33 mouse cellular contexts compared by ENCODE assay signal in genomic region chr11:106187326-106187725, GRCm38 (mm10). TPM values are rescaled to one million over a fixed set of nuclear protein-coding genes. Genes with fewer than 3 reads are reported as not detected.
"Had no signal": no experiment of that assay in that cellular context is flagged by ENCODE, and none has a peak within 500 bp of the region (broad histone marks: within the 10 kb centered on the region; RNA-seq: fewer than 3 reads in every experiment).

No protein-coding gene starts in this region.

- H3K36me3 ChIP-seq: intestine, embryonic 15.5 days had no signal

- H3K9ac ChIP-seq: heart, embryonic 13.5 days; heart, embryonic 15.5 days; hindbrain, embryonic 13.5 days; intestine, embryonic 15.5 days; limb, embryonic 13.5 days; limb, embryonic 15.5 days; liver, embryonic 12.5 days had no signal

- DNase-seq: gastrocnemius, postnatal 10 days; gastrocnemius, postnatal 36 days; heart, adult 11 months; heart, adult 2 months; heart, postnatal 14 days; heart, postnatal 36 days; kidney, adult 18-20 months; kidney, adult 8-10 months; kidney, postnatal 14 days; kidney, postnatal 36 days; layer of hippocampus, adult 9-11 months; layer of hippocampus, postnatal 36 days; left cerebral cortex, postnatal 4 days had no signal

- H3K27ac ChIP-seq: heart, adult 2 months; heart, embryonic 13.5 days; heart, embryonic 15.5 days; hindbrain, embryonic 13.5 days; intestine, embryonic 15.5 days; kidney, postnatal 0 days; limb, embryonic 13.5 days; limb, embryonic 15.5 days; liver, embryonic 12.5 days had no signal

- H3K9me3 ChIP-seq: heart, embryonic 13.5 days; heart, embryonic 15.5 days; hindbrain, embryonic 13.5 days; intestine, embryonic 15.5 days; limb, embryonic 13.5 days; limb, embryonic 15.5 days; liver, embryonic 12.5 days had no signal

- ATAC-seq: hindbrain, embryonic 16.5 days; inflammation-experienced regulatory T-cells, adult 6 months; intestine, embryonic 15.5 days; intestine, postnatal 0 days; liver, embryonic 12.5 days had no signal

- H3K4me3 ChIP-seq: heart, adult 2 months; heart, embryonic 13.5 days; heart, embryonic 15.5 days; hindbrain, embryonic 13.5 days; intestine, embryonic 15.5 days; limb, embryonic 13.5 days; limb, embryonic 15.5 days; liver, embryonic 12.5 days had no signal

- H3K27me3 ChIP-seq: heart, embryonic 13.5 days; heart, embryonic 15.5 days; hindbrain, embryonic 13.5 days; intestine, embryonic 15.5 days; limb, embryonic 13.5 days; limb, embryonic 15.5 days; liver, embryonic 12.5 days had no signal

- H3K4me1 ChIP-seq: intestine, embryonic 15.5 days had no signal

- H3K4me2 ChIP-seq: heart, embryonic 11.5 days; heart, embryonic 13.5 days; heart, embryonic 15.5 days; hindbrain, embryonic 13.5 days; intestine, embryonic 15.5 days; limb, embryonic 13.5 days; limb, embryonic 15.5 days; liver, embryonic 12.5 days had no signal

RNA-seq across cellular contexts. Expression of gene Gm10840, which starts 26.7 kb away (rescaled TPM):
- total RNA-seq: gastrocnemius, adult 18-20 months; gastrocnemius, postnatal 10 days; gastrocnemius, postnatal 36 days; heart, adult 2 months; heart, postnatal 14 days; heart, postnatal 36 days; layer of hippocampus, postnatal 14 days; left cerebral cortex, postnatal 25 days; left cerebral cortex, postnatal 4 days; liver, adult 2 months had no signal
- polyA plus RNA-seq: heart, adult 2 months; heart, embryonic 11.5 days; heart, embryonic 13.5 days; heart, embryonic 15.5 days; heart, postnatal 0 days; hindbrain, embryonic 11.5 days; hindbrain, embryonic 13.5 days; hindbrain, embryonic 16.5 days; inflammation-experienced regulatory T-cells, adult 6 months; intestine, embryonic 15.5 days; intestine, postnatal 0 days; kidney, embryonic 14.5 days; kidney, postnatal 0 days; large intestine, adult 2 months; limb, embryonic 13.5 days; liver, adult 2 months; liver, embryonic 12.5 days had no signal
